Mouse (Mus musculus) MEL (cell line): ENCODE measurements around the gene Tcf7. TPM values are rescaled to one million over a fixed set of nuclear protein-coding genes. Genes with fewer than 3 reads are reported as not detected.

Source experiments
- DNase-seq: peaks from one replicate; pipeline ENCODE4 v3.0.0; 2011; ENCODE audit warnings: low read depth, low spot score
- H3K27ac ChIP-seq: 2 replicates; pipeline ENCODE4 v1.5.1; 2012; ENCODE audit warnings: low read depth, mild to moderate bottlenecking, control low read depth, low read length, moderate library complexity; ENCODE audit not compliant: control insufficient read depth
- H3K27me3 ChIP-seq, 2 experiments: fragments of 150-350 bp in 1 of 2; sonication (generic) in 1 of 2; 2 replicates each; pipeline ENCODE4 v1.6.1; 2012; ENCODE audit warnings: low read length in 2 of 2, mild to moderate bottlenecking in 2 of 2, improper control_type of control experiment in 1 of 2, moderate library complexity in 1 of 2; ENCODE audit not compliant: insufficient read depth in 2 of 2, control insufficient read depth in 1 of 2
- H3K36me3 ChIP-seq, 2 experiments: 2 replicates each; pipeline ENCODE4 v1.6.1; 2012 to 2014; ENCODE audit warnings: low read length in 2 of 2, improper control_type of control experiment in 1 of 2, inconsistent platforms in 1 of 2, mild to moderate bottlenecking in 1 of 2; ENCODE audit not compliant: insufficient read depth in 2 of 2, control insufficient read depth in 1 of 2
- H3K4me1 ChIP-seq, 2 experiments: fragments of 150-350 bp in 1 of 2; sonication (generic) in 1 of 2; 2 replicates each; pipeline ENCODE4 v1.6.1; 2012; ENCODE audit warnings: low read length in 2 of 2, improper control_type of control experiment in 1 of 2, mild to moderate bottlenecking in 1 of 2; ENCODE audit not compliant: insufficient read depth in 2 of 2, control insufficient read depth in 1 of 2
- H3K4me3 ChIP-seq, 2 experiments: fragments of 150-350 bp in 1 of 2; sonication (generic) in 1 of 2; 2 replicates each; pipeline ENCODE4 v1.5.1; 2012; ENCODE audit warnings: low read depth in 2 of 2, low read length in 2 of 2, mild to moderate bottlenecking in 2 of 2, moderate library complexity in 2 of 2, control low read depth in 1 of 2, improper control_type of control experiment in 1 of 2; ENCODE audit not compliant: control insufficient read depth in 1 of 2, insufficient read depth in 1 of 2
- H3K79me2 ChIP-seq: 2 replicates; pipeline ENCODE4 v1.6.1; 2012; ENCODE audit warnings: mild to moderate bottlenecking, low read length, moderate library complexity; ENCODE audit not compliant: control insufficient read depth, poor library complexity, insufficient read depth
- H3K9ac ChIP-seq: 2 replicates; pipeline ENCODE4 v1.6.1; 2012; ENCODE audit warnings: low read depth, mild to moderate bottlenecking, control low read depth, low read length, moderate library complexity; ENCODE audit not compliant: control insufficient read depth, poor library complexity, severe bottlenecking
- H3K9me3 ChIP-seq: fragments of 150-350 bp; sonication (generic); replicated peaks from 2 replicates; pipeline ENCODE4 v1.6.1; 2012; ENCODE audit warnings: mild to moderate bottlenecking, low read length, improper control_type of control experiment, moderate library complexity; ENCODE audit not compliant: insufficient read depth
- CHD1 ChIP-seq: IDR thresholded peaks from 2 replicates; pipeline ENCODE4 v1.6.1; 2012; ENCODE audit warnings: low read depth, mild to moderate bottlenecking, inconsistent platforms, low read length, improper control_type of control experiment
- CTCF ChIP-seq, 3 experiments: IDR thresholded peaks in 2 of 3; conservative IDR thresholded peaks in 1 of 3; 2 replicates each; pipeline ENCODE4 v1.5.1; 2011 to 2012; ENCODE audit warnings: low read length in 3 of 3, low read depth in 2 of 3, mild to moderate bottlenecking in 2 of 3, improper control_type of control experiment in 1 of 3, inconsistent platforms in 1 of 3, mixed read lengths in 1 of 3, moderate library complexity in 1 of 3; ENCODE audit not compliant: control insufficient read depth in 1 of 3, insufficient read depth in 1 of 3, poor library complexity in 1 of 3, severe bottlenecking in 1 of 3
- E2F4 ChIP-seq: IDR thresholded peaks from 2 replicates; pipeline ENCODE4 v1.6.1; 2011; ENCODE audit warnings: low read depth, low read length, improper control_type of control experiment, borderline replicate concordance
- ELF1 ChIP-seq: IDR thresholded peaks from 2 replicates; pipeline ENCODE4 v1.6.1; 2014; ENCODE audit warnings: low read depth, mild to moderate bottlenecking, inconsistent platforms, low read length, improper control_type of control experiment, moderate library complexity
- EP300 ChIP-seq, 2 experiments: IDR thresholded peaks; 2 replicates each; pipeline ENCODE4 v1.6.1; 2011; ENCODE audit warnings: improper control_type of control experiment in 2 of 2, low read length in 2 of 2, low read depth in 1 of 2, mild to moderate bottlenecking in 1 of 2
- ETS1 ChIP-seq: IDR thresholded peaks from 2 replicates; pipeline ENCODE4 v1.6.1; 2012; ENCODE audit warnings: low read depth, mild to moderate bottlenecking, inconsistent platforms, low read length, improper control_type of control experiment, moderate library complexity
- GATA1 ChIP-seq: IDR thresholded peaks from 2 replicates; pipeline ENCODE4 v1.6.1; 2011; ENCODE audit warnings: low read depth, low read length, improper control_type of control experiment
- HCFC1 ChIP-seq: IDR thresholded peaks from 2 replicates; pipeline ENCODE4 v1.6.1; 2012; ENCODE audit warnings: low read depth, mild to moderate bottlenecking, inconsistent platforms, low read length, improper control_type of control experiment, moderate library complexity
- JUND ChIP-seq: IDR thresholded peaks from 2 replicates; pipeline ENCODE4 v1.6.1; 2011; ENCODE audit warnings: low read depth, mild to moderate bottlenecking, improper control_type of control experiment, low read length
- KAT2A ChIP-seq: conservative IDR thresholded peaks from 2 replicates; pipeline ENCODE4 v1.6.1; 2012; ENCODE audit warnings: low read depth, low read length, improper control_type of control experiment, inconsistent platforms
- MAX ChIP-seq: IDR thresholded peaks from 2 replicates; pipeline ENCODE4 v1.6.1; 2011; ENCODE audit warnings: low read length, improper control_type of control experiment
- MAZ ChIP-seq: IDR thresholded peaks from 2 replicates; pipeline ENCODE4 v1.6.1; 2012; ENCODE audit warnings: low read depth, mild to moderate bottlenecking, inconsistent platforms, low read length, improper control_type of control experiment
- MXI1 ChIP-seq: IDR thresholded peaks from 2 replicates; pipeline ENCODE4 v1.6.1; 2011; ENCODE audit warnings: mild to moderate bottlenecking, low read depth, low read length, improper control_type of control experiment
- MYB ChIP-seq: IDR thresholded peaks from 2 replicates; pipeline ENCODE4 v1.6.1; 2011; ENCODE audit warnings: mild to moderate bottlenecking, low read depth, low read length, improper control_type of control experiment
- NELFE ChIP-seq: IDR thresholded peaks from 2 replicates; pipeline ENCODE4 v1.6.1; 2011; ENCODE audit warnings: low read depth, low read length, improper control_type of control experiment
- NRF1 ChIP-seq: IDR thresholded peaks from 2 replicates; pipeline ENCODE4 v1.6.1; 2014; ENCODE audit warnings: low read depth, mild to moderate bottlenecking, inconsistent platforms, low read length, improper control_type of control experiment, moderate library complexity; ENCODE audit not compliant: poor library complexity, insufficient read depth, severe bottlenecking
- POLR2A ChIP-seq, 2 experiments: IDR thresholded peaks; 2 replicates each; pipeline ENCODE4 v1.6.1; 2011 to 2012; ENCODE audit warnings: low read length in 2 of 2, mild to moderate bottlenecking in 2 of 2, control low read depth in 1 of 2, improper control_type of control experiment in 1 of 2, low read depth in 1 of 2, moderate library complexity in 1 of 2; ENCODE audit not compliant: control insufficient read depth in 1 of 2, insufficient read depth in 1 of 2, poor library complexity in 1 of 2
- POLR2AphosphoS2 ChIP-seq: IDR thresholded peaks from 2 replicates; pipeline ENCODE4 v1.6.1; 2011; ENCODE audit warnings: low read length, improper control_type of control experiment
- POLR2AphosphoS5 ChIP-seq: IDR thresholded peaks from 2 replicates; pipeline ENCODE4 v1.6.1; 2012; ENCODE audit warnings: low read depth, borderline replicate concordance, mild to moderate bottlenecking, inconsistent platforms, low read length, moderate library complexity, mixed read lengths
- RAD21 ChIP-seq: IDR thresholded peaks from 2 replicates; pipeline ENCODE4 v1.6.1; 2011; ENCODE audit warnings: mild to moderate bottlenecking, low read depth, low read length, improper control_type of control experiment
- SMC3 ChIP-seq: IDR thresholded peaks from 2 replicates; pipeline ENCODE4 v1.6.1; 2011; ENCODE audit warnings: low read depth, low read length, improper control_type of control experiment
- TAL1 ChIP-seq: IDR thresholded peaks from 2 replicates; pipeline ENCODE4 v1.6.1; 2012; ENCODE audit warnings: mild to moderate bottlenecking, inconsistent platforms, low read length, moderate library complexity, mixed read lengths
- TBP ChIP-seq: IDR thresholded peaks from 2 replicates; pipeline ENCODE4 v1.8.0; 2011; ENCODE audit warnings: low read depth, low read length, improper control_type of control experiment
- TCF12 ChIP-seq: IDR thresholded peaks from 2 replicates; pipeline ENCODE4 v1.6.1; 2014; ENCODE audit warnings: low read depth, mild to moderate bottlenecking, inconsistent platforms, low read length, improper control_type of control experiment, moderate library complexity
- USF1 ChIP-seq: IDR thresholded peaks from 2 replicates; pipeline ENCODE4 v1.6.1; 2014; ENCODE audit warnings: low read depth, mild to moderate bottlenecking, inconsistent platforms, low read length, improper control_type of control experiment, moderate library complexity
- ZC3H11A ChIP-seq: IDR thresholded peaks from 2 replicates; pipeline ENCODE4 v1.6.1; 2012; ENCODE audit warnings: low read depth, mild to moderate bottlenecking, inconsistent platforms, low read length, improper control_type of control experiment
- ZNF384 ChIP-seq: IDR thresholded peaks from 2 replicates; pipeline ENCODE4 v1.6.1; 2012; ENCODE audit warnings: low read depth, mild to moderate bottlenecking, inconsistent platforms, low read length, improper control_type of control experiment
- polyA plus RNA-seq, 2 experiments: library from polyadenylated mRNA; stranded (reverse) in 1 of 2; unstranded in 1 of 2; fragments of >175 nt in 1 of 2; fragments of >200 nt in 1 of 2; gene quantifications; 2 replicates each; pipeline versions ENCODE4 v1.2.1 to v1.2.4; 2012; ENCODE audit warnings: low replicate concordance in 2 of 2, low read depth in 1 of 2; ENCODE audit not compliant: insufficient read length in 2 of 2, insufficient read depth in 1 of 2, missing spikeins in 1 of 2
- total RNA-seq: library from RNA; depleted of rRNA; stranded (reverse); fragments of 300-350 nt; gene quantifications from 2 replicates; pipeline ENCODE4 v1.2.3, GENCODE M21; 2012

Tcf7 gene
- total and polyA plus RNA-seq, 3 experiments = 0.12 to 2.3 TPM; not detected in 1

- no peaks in the 10 kb centered on the region for H3K9me3 ChIP-seq
- H3K4me3 ChIP-seq = no peak overlapping the region
- H3K79me2 ChIP-seq = no peaks in the 10 kb centered on the region
- H3K27me3 ChIP-seq = peaks cover 0 to 1% of the 10 kb centered on the region in 2 experiments; a peak in 1 of 4 replicates
- no peak for TF ChIP-seq USF1
- TF ChIP-seq KAT2A = no peak
- no peak for TF ChIP-seq TAL1
- TF ChIP-seq JUND = no peak
- no peak for TF ChIP-seq POLR2AphosphoS5
- TF ChIP-seq SMC3 = no peak
- no peak for TF ChIP-seq GATA1
- TF ChIP-seq E2F4 = no peak
- no peak for TF ChIP-seq ELF1
- no peak for TF ChIP-seq MAX
- no peak for TF ChIP-seq ZC3H11A
- no peak for TF ChIP-seq TCF12
- TF ChIP-seq POLR2AphosphoS2 = no peak
- no peak for TF ChIP-seq MXI1
- no peak for TF ChIP-seq RAD21
- H3K9ac ChIP-seq = no peak overlapping the region
- H3K4me1 ChIP-seq = no peaks in the 10 kb centered on the region
- no peak overlapping the region for H3K27ac ChIP-seq
- DNase-seq = no peak
- no peaks in the 10 kb centered on the region for H3K36me3 ChIP-seq
These were observed 4.1 kb upstream of the Tcf7 start for GRCm38 (mm10) chr11:52286958-52287305.

GRCm38 (mm10) chr11:52286301-52286957 is 3.6 kb upstream of the Tcf7 start:
- H3K9me3 ChIP-seq = no peaks in the 10 kb centered on the region
- H3K9ac ChIP-seq = no peak overlapping the region
- TF ChIP-seq ELF1 (no peak), MAZ (no peak), ETS1 (no peak), NRF1 (no peak), NELFE (no peak), CTCF (IDR thresholded peaks at IDR 0.05 in 2 of 3, conservative IDR thresholded peaks at IDR 0.05 in 1 of 3; ENCODE audit: control insufficient read depth in 1 of 3, insufficient read depth in 1 of 3, low read depth in 2 of 3, low read length in 3 of 3, poor library complexity in 1 of 3, severe bottlenecking in 1 of 3) (no peak), MYB (no peak), EP300 (IDR thresholded peaks at IDR 0.05; ENCODE audit: low read depth in 1 of 2, low read length in 2 of 2) (no peak), JUND (no peak), ZNF384 (no peak), CHD1 (no peak), POLR2A (IDR thresholded peaks at IDR 0.05; ENCODE audit: control insufficient read depth in 1 of 2, insufficient read depth in 1 of 2, low read depth in 1 of 2, low read length in 2 of 2, poor library complexity in 1 of 2) (no peak), RAD21 (no peak), MAX (no peak), SMC3 (no peak), HCFC1 (no peak), TBP (no peak), TAL1 (no peak)
- TF ChIP-seq, all 39 proteins: peak for 0
- H3K4me3 ChIP-seq = no peak overlapping the region
- no peak for DNase-seq
- H3K27me3 ChIP-seq = peaks cover 0 to 1% of the 10 kb centered on the region in 2 experiments; a peak in 1 of 4 replicates
- H3K4me1 ChIP-seq = no peaks in the 10 kb centered on the region
- no peaks in the 10 kb centered on the region for H3K36me3 ChIP-seq
- no peak overlapping the region for H3K27ac ChIP-seq
- H3K79me2 ChIP-seq = no peaks in the 10 kb centered on the region
